Mouse (Mus musculus) myocyte (in vitro differentiated cells): ENCODE measurements around the gene Asb15.
A peak's percentile ranks its signal among the peaks of the same experiment; 100 is the strongest.

Experiments used
- CEBPB ChIP-seq: IDR thresholded peaks from 2 replicates; pipeline ENCODE4 v1.6.1; 2011; ENCODE audit warnings: mild to moderate bottlenecking, moderate library complexity; ENCODE audit not compliant: poor library complexity, insufficient read depth, severe bottlenecking
- E2F4 ChIP-seq: IDR thresholded peaks from one replicate; pipeline ENCODE4 v1.6.1; 2011; ENCODE audit warnings: mild to moderate bottlenecking, control low read depth, moderate library complexity; ENCODE audit not compliant: insufficient read depth
- MAX ChIP-seq: IDR thresholded peaks from one replicate; pipeline ENCODE4 v1.6.1; 2011; ENCODE audit warnings: low read depth, mild to moderate bottlenecking, control low read depth
- MYOD1 ChIP-seq, 3 experiments: IDR thresholded peaks; one replicate each; pipeline ENCODE4 v1.6.1; 2011; ENCODE audit warnings: control low read depth in 2 of 3, low read depth in 2 of 3, mild to moderate bottlenecking in 2 of 3, moderate library complexity in 1 of 3; ENCODE audit not compliant: insufficient read length in 2 of 3, control insufficient read depth in 1 of 3
- MYOG ChIP-seq, 3 experiments: IDR thresholded peaks; one replicate each; pipeline ENCODE4 v1.6.1; 2011; ENCODE audit warnings: control low read depth in 2 of 3, low read depth in 2 of 3, mild to moderate bottlenecking in 2 of 3; ENCODE audit not compliant: insufficient read length in 2 of 3, control insufficient read depth in 1 of 3, insufficient read depth in 1 of 3
- POLR2A ChIP-seq: IDR thresholded peaks from one replicate; pipeline ENCODE4 v1.6.1; 2011; ENCODE audit warnings: low read depth, mild to moderate bottlenecking, control low read depth, moderate library complexity; ENCODE audit not compliant: insufficient read length
- POLR2AphosphoS2 ChIP-seq: IDR thresholded peaks from one replicate; pipeline ENCODE4 v1.6.1; 2011; ENCODE audit warnings: low read depth, control low read depth; ENCODE audit not compliant: insufficient read length
- SRF ChIP-seq: IDR thresholded peaks from one replicate; pipeline ENCODE4 v1.6.1; 2011; ENCODE audit warnings: low read depth; ENCODE audit not compliant: control insufficient read depth, insufficient read length
- TCF12 ChIP-seq: IDR thresholded peaks from one replicate; pipeline ENCODE4 v1.6.1; 2011; ENCODE audit warnings: mild to moderate bottlenecking, control low read depth; ENCODE audit not compliant: poor library complexity, insufficient read depth, severe bottlenecking
- TCF3 ChIP-seq: IDR thresholded peaks from one replicate; pipeline ENCODE4 v1.6.1; 2011; ENCODE audit warnings: low read depth, control low read depth; ENCODE audit not compliant: insufficient read length
- USF1 ChIP-seq: IDR thresholded peaks from one replicate; pipeline ENCODE4 v1.6.1; 2011; ENCODE audit warnings: low read depth, mild to moderate bottlenecking, control low read depth, moderate library complexity

- TF ChIP-seq POLR2A (peak; percentile 87), USF1 (no peak), POLR2AphosphoS2 (peak; percentile 90), MYOD1 (IDR thresholded peaks at IDR 0.05; ENCODE audit: control insufficient read depth in 1 of 3, insufficient read length in 2 of 3, low read depth in 2 of 3) (no peak), CEBPB (no peak), TCF12 (no peak), MAX (no peak), E2F4 (peak; percentile 74), MYOG (IDR thresholded peaks at IDR 0.05; ENCODE audit: control insufficient read depth in 1 of 3, insufficient read depth in 1 of 3, insufficient read length in 2 of 3, low read depth in 2 of 3) (peak in 1 of 3 experiments; percentile 42), TCF3 (no peak), SRF (peak; percentile 85)
Observed at GRCm38 (mm10) chr6:24527155-24528063, 535 bp upstream of the Asb15 start, which contains the start of gene Ndufa5.
